Mouse (Mus musculus): ENCODE data around the gene Abcb8. TPM values are rescaled to one million over a fixed set of nuclear protein-coding genes. Genes with fewer than 3 reads are reported as not detected.

Gene Abcb8
- 10 to 100 TPM; 43.3 to 56.1 TPM for total RNA-seq (2021)
- long read RNA-seq, experiment 1, transcript Abcb8-201 (16 exons, 2,939 nt): major isoform, 33 of 57 reads
- long read RNA-seq, experiment 1, partial matches to known transcripts: 7 of 57 reads
- long read RNA-seq, experiment 1, other reads (novel, unspliced or antisense): 14 of 57 reads
- long read RNA-seq, experiment 2, transcript Abcb8-201 (16 exons, 2,939 nt): major isoform, 27 of 42 reads
- long read RNA-seq, experiment 2, partial matches to known transcripts: 6 of 42 reads
- long read RNA-seq, experiment 2, other reads (novel, unspliced or antisense): 9 of 42 reads

DNA sequence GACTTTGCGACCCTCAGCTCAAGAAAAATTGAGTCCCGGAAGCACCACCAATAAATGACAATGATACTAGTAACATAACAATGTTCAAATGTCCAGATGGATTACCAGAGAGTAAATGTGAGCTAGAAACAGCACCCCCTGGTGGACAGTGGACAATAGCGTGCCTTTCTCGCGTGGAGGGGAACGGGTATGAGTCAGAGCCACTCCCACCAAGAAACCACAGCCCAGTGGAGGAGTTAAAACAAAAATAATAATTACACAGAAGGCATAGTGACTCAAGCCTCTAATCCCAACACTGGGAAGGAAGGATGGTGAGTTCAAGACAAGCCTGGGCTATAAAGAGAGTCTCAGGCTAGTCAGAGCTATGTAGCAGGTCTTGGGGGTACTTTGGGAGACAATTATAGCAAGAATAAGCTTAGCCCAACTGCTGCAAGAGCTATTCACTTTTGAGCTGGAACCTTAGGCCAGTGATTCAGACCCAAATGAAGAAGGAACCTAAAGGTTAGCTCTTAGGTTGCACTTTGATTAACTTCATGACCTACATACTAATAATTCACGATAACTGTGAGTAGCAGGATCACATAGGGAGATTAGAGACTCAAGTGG lies at the start of gene Abcb8:
Gene Abcb8 (plus strand): TSS at position 272 of the 606 bp plus-strand sequence.
- DNase-seq (ENCODE audit: low spot score in 2 of 2): peak; percentile 89 to 96

DNA sequence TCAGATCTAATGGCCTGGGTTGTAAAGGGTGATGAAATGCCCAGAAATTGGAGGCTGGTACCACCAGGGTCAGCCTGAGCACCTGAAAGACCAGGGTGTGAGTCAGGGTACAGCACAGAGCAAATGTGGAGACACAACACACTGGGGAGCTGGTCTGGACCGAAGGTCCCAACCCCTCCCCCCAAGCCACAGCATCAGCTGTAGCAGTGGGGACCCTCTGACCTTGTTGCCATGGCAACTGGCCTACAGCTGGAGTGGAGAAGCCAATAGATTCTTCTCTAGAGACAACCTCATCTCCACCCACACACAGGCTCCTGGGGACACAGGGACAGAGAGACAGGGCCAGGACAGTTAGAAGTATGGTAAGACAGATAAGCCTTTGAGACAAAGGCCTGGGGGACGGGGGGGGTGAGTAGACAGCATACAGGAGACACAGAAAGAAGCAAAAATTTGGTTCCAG lies 49.5 kb upstream of the Abcb8 start:
- no peak for DNase-seq (ENCODE audit: low spot score in 2 of 2)

DNA sequence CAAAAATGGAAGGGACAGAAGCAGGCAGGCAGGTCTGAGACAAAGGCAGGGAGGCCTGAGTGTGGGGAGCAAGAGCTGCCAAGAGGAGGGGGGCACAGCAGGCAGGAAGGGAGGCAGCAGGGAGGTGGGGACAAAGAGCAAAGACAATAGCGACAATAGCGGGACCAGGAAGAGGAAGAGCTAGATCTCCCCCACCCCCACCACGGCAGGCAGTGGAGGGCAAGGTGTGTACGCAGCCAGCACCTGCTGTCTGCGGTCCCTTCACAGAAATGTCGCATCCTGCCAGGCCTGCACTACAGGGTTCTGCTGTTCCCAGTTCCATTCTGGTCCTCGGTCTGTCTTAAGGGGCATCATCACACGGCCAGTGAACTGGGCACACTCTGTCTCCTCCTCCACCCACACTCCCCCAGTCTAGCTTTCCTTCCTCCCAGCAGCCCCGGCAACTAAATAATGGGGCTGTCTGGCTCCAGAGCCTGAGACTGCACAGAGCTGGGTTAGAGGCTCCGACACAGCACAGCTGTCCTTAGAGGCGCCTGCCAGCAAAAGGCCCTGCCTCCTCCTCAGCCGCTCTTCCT lies 48.9 kb upstream of the Abcb8 start:
- peak in 1 of 2 experiments; percentile 20 for DNase-seq (ENCODE audit: low spot score in 2 of 2)

DNA sequence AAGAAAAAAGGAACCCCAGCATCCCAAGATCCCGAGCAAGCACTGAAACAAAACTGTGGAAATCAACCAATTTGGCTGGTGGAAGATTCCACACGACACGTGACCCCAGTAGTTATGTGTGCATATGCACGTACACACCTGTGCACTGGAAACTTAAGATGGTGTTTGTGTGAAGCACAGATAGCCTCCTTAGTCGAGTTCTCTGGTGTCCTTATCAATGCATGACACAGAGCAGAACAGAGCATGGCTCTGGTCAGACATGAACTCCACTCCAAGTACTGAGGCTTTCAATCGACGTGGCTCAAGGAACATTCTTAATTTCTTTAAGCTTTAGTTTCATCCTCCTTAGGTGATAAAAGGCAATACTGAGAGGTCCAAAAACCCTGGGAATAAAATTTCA lies 47.1 kb upstream of the Abcb8 start:
- no peak for DNase-seq (ENCODE audit: low spot score in 2 of 2)

DNA sequence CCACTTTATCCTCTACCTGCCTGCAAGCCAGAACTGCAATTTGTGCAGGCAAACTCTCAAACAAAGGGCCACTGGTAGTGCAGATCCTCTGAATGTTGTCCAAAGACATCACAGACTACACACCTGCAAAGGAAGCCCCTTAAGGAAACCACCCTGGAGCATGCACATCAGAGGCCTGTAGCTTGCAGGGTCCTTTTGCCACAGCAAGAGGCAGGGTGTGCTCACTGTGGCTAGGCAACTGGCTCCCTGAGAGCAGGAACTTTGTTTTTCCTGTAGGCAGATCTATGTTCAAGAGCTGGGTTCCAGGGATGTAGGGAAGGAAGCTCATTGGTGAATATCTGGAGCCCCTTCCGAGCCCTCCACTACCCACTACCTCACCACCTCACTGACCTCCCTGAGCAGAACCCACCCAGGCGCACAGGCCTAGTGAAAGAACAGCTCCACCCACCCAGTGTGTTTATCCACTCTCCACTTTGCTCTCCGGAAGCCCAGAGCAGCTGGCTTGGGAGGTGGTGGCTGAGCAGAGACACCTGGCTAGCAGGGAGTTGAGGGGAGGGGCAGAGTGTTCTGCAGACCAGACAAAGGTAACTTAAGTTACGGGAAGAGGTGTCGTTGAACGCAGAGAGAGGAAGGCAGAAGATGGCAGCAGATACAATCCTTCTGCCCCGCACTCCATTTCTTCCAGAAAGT lies 46.1 kb upstream of the Abcb8 start:
- DNase-seq (ENCODE audit: low spot score in 2 of 2): no peak

DNA sequence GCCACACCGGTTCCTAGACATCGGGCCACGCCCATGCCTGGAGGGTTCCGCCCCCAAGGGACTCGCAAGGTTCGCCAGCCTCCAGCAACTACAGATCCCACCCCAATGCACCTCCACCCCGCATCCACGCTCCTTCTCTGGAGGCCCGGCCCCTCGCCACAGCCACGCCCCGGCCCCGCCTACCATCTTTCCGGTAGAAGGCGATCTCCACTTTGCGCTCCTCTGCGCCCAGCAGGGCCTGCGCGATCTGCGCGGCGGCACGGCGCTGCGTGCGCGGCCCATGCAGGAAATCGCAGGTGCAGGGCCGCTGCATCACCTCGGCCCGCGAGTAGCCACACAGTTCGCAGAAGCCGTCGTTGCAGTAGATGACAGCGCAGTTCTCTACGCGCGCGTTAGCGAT lies 45.3 kb upstream of the Abcb8 start:
- DNase-seq (ENCODE audit: low spot score in 2 of 2): peak; percentile 71 to 76

DNA sequence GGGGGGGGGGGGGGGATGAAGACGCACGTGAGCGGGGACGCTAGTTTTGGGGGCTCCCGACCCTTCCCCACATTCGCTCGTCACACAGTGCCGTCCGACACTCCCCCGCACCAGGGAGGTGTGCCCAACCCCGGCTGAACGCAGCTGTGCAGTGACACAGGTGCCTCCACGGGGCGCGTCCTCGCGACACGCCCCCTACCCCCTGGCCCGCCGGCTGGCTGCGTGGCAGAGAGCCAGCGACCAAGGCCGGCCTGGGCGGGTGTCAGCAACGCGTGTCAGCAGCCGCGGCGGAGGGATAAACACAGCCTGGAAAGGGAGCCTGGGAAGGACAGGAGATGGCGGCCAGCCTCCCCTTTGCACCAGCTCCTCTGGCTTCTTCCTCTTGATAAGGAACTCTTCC lies 44.9 kb upstream of the Abcb8 start:
- DNase-seq (ENCODE audit: low spot score in 2 of 2): peak in 1 of 2 experiments; percentile 26

DNA sequence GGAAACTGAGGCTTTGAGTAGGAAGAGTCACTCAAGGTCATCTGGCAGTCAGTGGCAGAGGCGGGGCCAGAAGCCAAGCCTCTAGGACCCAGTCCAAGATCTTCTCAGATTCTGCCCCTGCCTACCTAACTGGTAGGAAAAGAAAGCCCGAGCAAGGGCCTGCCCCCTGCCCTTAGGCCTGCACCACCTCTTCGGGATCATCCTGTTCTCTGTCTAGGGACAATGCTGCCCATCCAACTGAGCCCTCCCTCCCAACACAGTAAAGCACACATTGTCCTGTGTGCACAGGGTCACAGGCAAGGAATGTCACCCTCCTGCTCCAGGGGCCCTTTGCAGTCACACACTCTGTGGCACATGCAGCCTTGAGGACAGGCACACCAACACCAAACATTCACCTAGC lies 43.4 kb upstream of the Abcb8 start:
- DNase-seq (ENCODE audit: low spot score in 2 of 2): no peak

DNA sequence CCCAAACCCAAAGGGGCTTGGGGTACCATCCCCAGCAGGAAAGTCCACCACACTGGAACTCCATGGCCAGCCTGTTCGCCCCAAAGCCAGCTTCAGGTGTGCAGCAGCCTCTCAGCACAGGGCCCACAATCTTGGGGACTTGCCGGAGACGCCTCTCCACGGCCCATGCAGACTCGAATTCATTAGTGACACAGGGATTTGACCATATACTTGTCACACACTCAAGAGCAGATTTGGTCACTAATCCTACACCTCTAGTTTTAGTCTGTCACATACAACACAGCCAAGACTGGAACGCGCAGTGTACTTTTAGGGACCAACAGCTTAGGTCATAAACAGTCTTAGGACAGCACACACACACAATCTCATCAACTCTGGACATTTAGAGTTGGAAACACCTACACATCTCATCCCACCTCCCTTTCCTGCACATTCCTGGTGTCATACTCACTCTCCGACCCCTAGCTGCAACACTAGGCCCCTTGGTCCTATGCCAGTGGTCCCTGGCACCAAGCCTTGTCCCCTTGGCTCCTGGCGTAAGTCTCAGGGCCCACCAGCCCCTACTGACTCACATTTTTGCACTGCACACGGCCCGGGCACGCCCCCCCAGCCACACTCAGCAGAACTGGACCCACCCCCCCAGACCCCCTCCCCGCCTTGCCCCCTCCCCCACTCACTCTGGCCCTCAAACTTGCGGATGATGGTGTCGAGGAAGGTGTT lies 42.8 kb upstream of the Abcb8 start:
- no peak for DNase-seq (ENCODE audit: low spot score in 2 of 2)

DNA sequence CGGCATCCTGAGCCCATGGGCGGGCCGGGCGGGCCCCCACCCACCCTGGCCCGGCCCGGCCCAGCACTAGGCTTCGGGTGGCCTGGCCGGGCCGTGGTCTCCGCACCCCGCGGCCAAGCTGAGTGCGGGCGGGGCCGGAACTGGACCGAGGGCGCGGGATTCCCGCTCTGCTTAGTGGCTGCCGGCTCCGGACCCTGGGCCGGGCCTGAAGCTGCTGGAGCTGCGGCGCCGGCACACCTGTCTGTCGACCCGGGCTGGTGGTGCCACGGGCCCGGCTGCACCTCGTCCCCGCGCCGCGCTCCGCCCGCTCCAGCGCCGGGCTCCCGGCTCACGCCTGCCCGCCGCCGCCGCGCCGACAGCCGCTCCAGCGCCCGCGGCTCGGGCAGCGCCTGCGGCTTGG lies 42.2 kb upstream of the Abcb8 start, which contains the start of gene Kcnh2:
Gene Kcnh2 (minus strand): TSS at position 327 of the 400 bp plus-strand sequence.
- DNase-seq (ENCODE audit: low spot score in 2 of 2): no peak

DNA sequence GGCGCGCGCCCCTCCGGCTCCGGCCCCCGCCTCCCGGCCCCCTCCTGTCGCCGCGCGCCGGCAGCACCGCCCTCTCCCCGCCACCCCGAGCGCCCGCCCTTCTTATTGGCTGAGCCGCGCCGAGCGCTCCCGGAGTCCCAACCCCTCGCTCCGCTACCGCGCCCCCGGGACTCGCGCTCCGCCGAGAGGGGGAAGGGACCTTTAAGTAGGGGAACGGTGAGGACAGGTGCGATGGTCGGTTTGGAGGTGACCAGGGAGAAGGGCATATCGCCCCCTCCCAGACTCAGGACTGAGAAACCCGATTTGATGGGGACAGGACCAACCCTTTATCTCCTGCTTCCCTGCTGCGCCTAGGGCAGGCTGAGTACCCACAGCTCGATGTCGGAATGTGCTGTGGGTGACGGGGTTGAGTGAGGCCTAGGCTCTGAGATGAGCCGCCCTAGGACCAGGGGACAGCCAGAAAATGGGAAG lies 41.7 kb upstream of the Abcb8 start:
- peak; percentile 84 to 91 for DNase-seq (ENCODE audit: low spot score in 2 of 2)

DNA sequence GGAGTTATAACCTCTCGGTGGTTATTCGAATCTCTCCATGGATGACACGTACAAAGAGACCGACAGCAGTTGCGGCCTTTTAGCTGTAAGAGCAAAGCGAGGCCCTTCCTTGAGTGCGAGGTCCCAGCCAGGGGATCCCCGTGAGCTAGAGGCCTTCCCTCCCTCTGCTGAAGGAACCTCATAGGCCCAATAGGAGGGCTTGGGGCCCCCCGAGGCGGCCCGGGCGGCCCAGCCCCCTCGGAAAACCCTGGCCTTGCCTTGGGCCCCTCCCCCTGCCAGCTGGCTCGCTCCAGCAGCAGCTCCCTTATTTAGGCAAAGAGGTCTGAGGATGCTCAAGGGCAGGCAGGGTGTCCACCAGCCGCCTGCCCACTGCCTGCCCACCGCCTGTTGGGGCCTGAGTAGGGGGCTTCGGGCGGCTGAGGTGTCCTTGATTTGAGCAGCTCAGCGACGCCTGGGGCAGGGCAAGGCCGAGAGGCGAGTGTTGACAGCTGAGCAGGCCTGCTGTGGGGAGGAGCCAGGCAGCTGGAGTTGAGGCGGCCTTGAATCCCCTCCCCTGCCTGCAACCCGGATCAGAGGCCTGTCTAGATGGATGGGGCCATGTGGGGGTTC lies 41.1 kb upstream of the Abcb8 start:
- DNase-seq (ENCODE audit: low spot score in 2 of 2): peak in 1 of 2 experiments; percentile 22

DNA sequence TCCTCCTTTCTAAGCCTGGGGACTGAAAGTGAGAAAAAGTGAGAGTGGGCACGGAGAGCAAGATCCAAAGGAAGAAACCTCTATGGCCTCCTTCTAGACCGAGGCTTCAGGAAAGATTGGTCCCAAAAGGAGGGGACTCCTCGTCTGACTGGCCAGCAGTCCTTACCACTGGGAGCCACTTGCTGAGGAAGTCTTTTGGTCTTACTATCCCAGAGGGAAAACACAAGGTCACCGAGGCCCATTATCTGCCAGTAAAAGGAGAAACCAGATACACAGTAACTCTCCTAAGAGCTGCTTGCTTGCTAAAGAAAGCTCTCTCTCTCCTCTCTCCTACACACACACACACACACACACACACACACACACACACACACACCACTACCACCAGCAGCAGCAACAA lies 40.1 kb upstream of the Abcb8 start:
- no peak for DNase-seq (ENCODE audit: low spot score in 2 of 2)

DNA sequence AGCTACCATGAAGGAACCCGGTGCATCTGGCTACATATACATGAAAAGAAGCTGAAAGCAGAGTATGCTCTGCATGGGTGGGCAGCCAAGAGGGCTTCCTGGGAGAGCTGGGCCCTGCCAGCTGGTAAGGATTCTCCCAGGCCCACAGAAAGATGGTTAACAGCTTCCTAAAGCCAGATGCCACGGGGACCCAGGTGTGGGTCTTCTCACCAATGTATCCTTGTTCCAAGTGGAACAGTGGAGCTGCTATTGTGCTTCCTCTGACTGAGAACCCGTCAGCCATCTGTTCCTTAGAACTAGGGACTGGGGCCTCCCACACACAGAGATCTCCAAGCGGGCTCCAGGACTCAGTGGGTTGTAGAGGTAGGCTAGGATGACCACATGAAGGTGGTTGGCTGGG lies 36.7 kb upstream of the Abcb8 start:
- DNase-seq (ENCODE audit: low spot score in 2 of 2): no peak

DNA sequence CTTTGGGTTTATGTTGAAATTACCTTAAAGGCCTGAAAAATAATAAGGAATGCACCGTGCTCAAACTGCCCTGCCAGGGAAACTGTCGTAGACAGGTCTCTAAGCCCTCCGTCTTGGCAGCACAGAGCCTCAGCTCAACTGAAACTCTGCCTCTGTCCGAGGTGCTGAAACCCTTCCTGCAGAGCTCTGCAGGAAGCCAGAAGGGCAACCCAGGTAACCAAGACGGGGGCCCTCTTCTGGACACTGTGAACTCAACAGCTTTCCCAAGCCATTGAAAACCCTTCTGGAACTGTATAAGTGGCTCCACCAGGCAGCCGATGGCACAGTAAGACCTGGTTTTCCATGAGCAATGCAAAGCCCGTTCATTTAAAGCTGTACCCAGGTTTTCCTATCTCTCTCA lies 36.0 kb upstream of the Abcb8 start:
- DNase-seq (ENCODE audit: low spot score in 2 of 2): no peak

DNA sequence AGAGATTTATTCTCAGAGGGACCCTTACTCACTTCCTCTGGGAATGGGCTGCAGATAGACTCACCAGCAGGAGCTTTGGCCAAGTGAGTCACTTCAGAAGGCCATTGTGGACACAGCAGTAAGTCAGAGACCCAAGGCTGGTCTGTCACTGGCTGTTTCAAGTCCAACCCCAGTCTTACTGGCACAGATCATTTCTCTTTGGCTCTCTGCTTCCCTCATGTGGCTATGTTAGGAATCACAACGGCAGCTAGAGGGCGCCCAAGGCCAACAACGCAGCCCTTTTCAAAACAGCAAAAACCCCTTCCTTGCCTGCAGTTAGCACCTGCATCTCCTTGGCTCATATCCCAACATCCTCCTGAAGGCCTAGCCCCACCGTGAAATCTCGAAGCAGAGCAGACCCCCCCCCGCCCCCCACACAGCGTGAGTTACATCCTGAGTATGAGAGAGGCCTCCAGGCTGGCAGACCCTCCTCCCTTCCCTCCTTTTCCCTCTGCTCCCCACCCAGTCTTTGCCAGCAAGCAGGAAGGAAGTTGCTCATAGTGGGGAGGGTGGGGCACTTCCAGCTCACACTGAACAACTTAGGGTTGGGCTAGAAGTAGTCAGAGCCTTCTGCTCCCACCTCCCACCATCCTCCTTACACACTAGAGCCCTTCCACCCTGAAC lies 32.5 kb upstream of the Abcb8 start:
- peak; percentile 85 to 90 for DNase-seq (ENCODE audit: low spot score in 2 of 2)

DNA sequence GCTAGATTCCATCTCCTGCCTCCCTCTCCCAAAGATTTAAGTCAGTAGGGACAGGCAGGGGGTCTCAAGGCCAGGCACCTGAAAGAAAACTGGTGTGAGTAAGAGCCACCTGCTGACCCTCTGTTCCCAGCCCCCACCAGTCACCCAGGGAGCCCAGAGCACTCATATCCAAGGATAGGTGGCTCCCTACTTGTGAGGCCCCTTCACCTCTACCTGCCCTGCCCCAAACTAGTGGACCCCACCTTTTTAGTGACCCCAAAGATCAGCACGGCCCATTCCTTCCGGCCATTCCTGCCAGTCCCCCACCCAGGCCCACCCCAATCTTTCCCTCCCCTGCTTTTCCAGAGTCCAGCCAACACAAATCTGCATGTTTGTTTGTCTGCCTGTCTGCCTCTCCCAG lies 30.0 kb upstream of the Abcb8 start:
- DNase-seq (ENCODE audit: low spot score in 2 of 2): no peak

DNA sequence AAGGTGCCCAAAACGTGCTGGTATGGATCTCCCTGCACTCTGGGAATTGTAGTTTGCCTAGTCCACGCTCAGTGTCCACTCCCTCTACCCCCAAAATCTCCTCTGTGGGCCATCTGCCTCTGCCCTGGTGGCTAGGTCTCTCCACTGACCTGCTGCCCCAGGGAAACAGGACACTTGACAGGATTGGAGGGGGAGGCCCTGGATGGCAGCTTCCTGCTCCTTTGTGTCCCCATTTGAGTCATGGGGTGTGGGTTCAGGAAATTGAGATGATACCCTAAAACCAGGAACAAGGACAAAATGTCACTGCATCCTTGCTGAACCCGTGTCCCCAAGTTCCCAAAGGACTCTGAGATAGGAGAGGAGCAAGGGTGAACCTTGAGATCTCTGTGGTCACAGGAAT lies 29.4 kb upstream of the Abcb8 start:
- no peak for DNase-seq (ENCODE audit: low spot score in 2 of 2)

DNA sequence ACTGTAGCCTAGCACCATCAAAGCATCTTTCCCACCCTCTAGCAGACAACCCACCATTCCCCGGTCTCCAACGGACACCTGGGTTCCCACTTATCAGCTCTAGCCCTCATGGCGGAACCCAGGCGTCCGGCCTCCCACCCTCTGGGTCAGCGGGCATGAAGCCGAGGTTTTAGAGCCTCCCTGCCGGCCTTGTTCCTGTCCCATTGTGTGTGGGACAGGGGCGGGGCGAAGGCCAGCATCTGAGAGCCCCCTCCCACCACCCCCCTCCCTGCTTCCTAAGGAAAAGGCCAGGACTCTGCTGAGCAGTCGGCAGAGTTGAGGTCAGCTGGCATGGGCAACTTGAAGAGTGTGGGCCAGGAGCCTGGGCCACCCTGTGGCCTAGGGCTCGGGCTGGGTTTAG lies 29.0 kb upstream of the Abcb8 start, which contains the start of gene Nos3:
Gene Nos3 (plus strand): TSS at position 303 of the 400 bp plus-strand sequence.
- DNase-seq (ENCODE audit: low spot score in 2 of 2): no peak

DNA sequence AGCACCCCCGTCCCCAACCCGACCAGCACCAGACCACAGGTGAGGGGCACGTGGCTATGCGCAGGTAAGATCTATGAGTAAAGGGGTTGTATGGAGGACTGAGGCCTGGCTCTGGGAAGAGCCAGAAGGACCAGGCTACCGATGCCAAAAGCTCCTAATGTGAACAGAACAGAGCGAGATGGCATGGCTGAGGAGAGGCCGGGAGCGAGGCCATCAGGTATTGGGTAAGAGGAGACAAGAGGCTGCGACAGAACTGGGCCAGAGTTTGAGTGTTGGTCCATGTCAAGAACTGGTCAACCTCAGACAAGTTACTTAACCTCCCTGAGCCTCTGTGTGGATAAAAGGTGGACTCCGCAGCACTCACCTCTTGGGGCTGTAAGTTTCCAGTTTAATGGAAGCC lies 28.5 kb upstream of the Abcb8 start:
- no peak for DNase-seq (ENCODE audit: low spot score in 2 of 2)
